Mouse (Mus musculus): ENCODE measurements at regions not wholly inside any gene's neighbourhood (a gene's known extent, or its start where the extent isn't known, plus 50 kb on each side); places are given as distances from the start of the nearest gene placed in this dataset.

GRCm38 (mm10) chr10:111753646-111754045, 218.8 kb upstream of the Krr1 start:
- TF ChIP-seq CHD2 (IDR thresholded peaks at IDR 0.05; ENCODE audit: low read length) (no peak), CTCF (conservative IDR thresholded peaks at IDR 0.05 in 1 of 2, IDR thresholded peaks at IDR 0.05 in 1 of 2; ENCODE audit: low read depth in 2 of 2, low read length in 2 of 2) (no peak), JUN (IDR thresholded peaks at IDR 0.05; ENCODE audit: insufficient read depth, low read depth, low read length) (no peak), MAFK (IDR thresholded peaks at IDR 0.05; ENCODE audit: insufficient replicate concordance, low read length) (no peak), ZKSCAN1 (IDR thresholded peaks at IDR 0.05; ENCODE audit: borderline replicate concordance, low read depth, low read length) (no peak), EP300 (IDR thresholded peaks at IDR 0.05; ENCODE audit: low read length) (no peak), MAX (IDR thresholded peaks at IDR 0.05; ENCODE audit: low read length) (no peak), KAT2A (IDR thresholded peaks at IDR 0.05; ENCODE audit: insufficient replicate concordance, low read length) (no peak), ZC3H11A (IDR thresholded peaks at IDR 0.05; ENCODE audit: low read depth, low read length) (no peak), IRF4 (IDR thresholded peaks at IDR 0.05; ENCODE audit: low read depth, low read length) (no peak), BHLHE40 (IDR thresholded peaks at IDR 0.05; ENCODE audit: low read depth, low read length) (no peak), ZNF384 (IDR thresholded peaks at IDR 0.05; ENCODE audit: low read depth, low read length) (no peak), CHD1 (IDR thresholded peaks at IDR 0.05; ENCODE audit: low read depth, low read length) (no peak), POLR2A (IDR thresholded peaks at IDR 0.05; ENCODE audit: low read depth, low read length) (no peak), RAD21 (IDR thresholded peaks at IDR 0.05; ENCODE audit: low read depth, low read length) (no peak), JUND (conservative IDR thresholded peaks at IDR 0.05; ENCODE audit: low read depth, low read length) (no peak), MXI1 (IDR thresholded peaks at IDR 0.05; ENCODE audit: low read depth, low read length) (no peak)
- no peaks in the 10 kb centered on the region for H3K27me3 ChIP-seq (replicated peaks)
- H3K4me1 ChIP-seq (ENCODE audit: control insufficient read depth in 1 of 2, insufficient read depth in 2 of 2), result peaks cover 2 to 4% of the 10 kb centered on the region in 2 experiments; a peak in 3 of 4 replicates
- dilution Hi-C loops (cut with MboI; ENCODE audit: extremely low pct_ligation_motif_present, extremely low pct_unique_long_range_greater_than_20kb, low sequenced_read_pairs) (no loop called here), in situ Hi-C loops (cut with MboI; ENCODE audit: low pct_ligation_motif_present, low pct_unique_long_range_greater_than_20kb, low sequenced_read_pairs) (no loop called here)
- no peaks in the 10 kb centered on the region for H3K36me3 ChIP-seq (replicated peaks in 1 of 2; ENCODE audit: control insufficient read depth in 1 of 2, insufficient read depth in 1 of 2, low read length in 1 of 2)
- no peak for DNase-seq (ENCODE audit: extremely low read depth)
- no peaks in the 10 kb centered on the region for H3K79me2 ChIP-seq (replicated peaks; ENCODE audit: control insufficient read depth, extremely low read depth, insufficient read depth, poor library complexity, severe bottlenecking)
- no peaks in the 10 kb centered on the region for H3K9me3 ChIP-seq (replicated peaks; ENCODE audit: low read length)
- no peak overlapping the region for H3K27ac ChIP-seq (ENCODE audit: insufficient read depth, low read depth)
- H3K9ac ChIP-seq (ENCODE audit: insufficient read depth, low read depth), result no peak overlapping the region
- H3K4me3 ChIP-seq (replicated peaks in 1 of 3; ENCODE audit: low read depth in 2 of 3, low read length in 2 of 3, poor library complexity in 1 of 3), result no peak overlapping the region
- H3K4me2 ChIP-seq (ENCODE audit: insufficient read depth, low read depth, poor library complexity, severe bottlenecking), result no peak overlapping the region

- in situ Hi-C loops (cut with MboI; ENCODE audit: low pct_ligation_motif_present, low pct_unique_long_range_greater_than_20kb, low sequenced_read_pairs), result no loop called here
- Histone ChIP-seq H3K27ac (ENCODE audit: insufficient read depth, low read depth) (no peak overlapping the region), H3K36me3 (replicated peaks in 1 of 2; ENCODE audit: control insufficient read depth in 1 of 2, insufficient read depth in 1 of 2, low read length in 1 of 2) (no peaks in the 10 kb centered on the region), H3K4me1 (ENCODE audit: control insufficient read depth in 1 of 2, insufficient read depth in 2 of 2) (peaks cover 0 to 2% of the 10 kb centered on the region in 2 experiments; a peak in 1 of 4 replicates), H3K9me3 (replicated peaks; ENCODE audit: low read length) (no peaks in the 10 kb centered on the region), H3K9ac (ENCODE audit: insufficient read depth, low read depth) (no peak overlapping the region), H3K27me3 (replicated peaks) (no peaks in the 10 kb centered on the region), H3K4me3 (replicated peaks in 1 of 3; ENCODE audit: low read depth in 2 of 3, low read length in 2 of 3, poor library complexity in 1 of 3) (no peak overlapping the region), H3K4me2 (ENCODE audit: insufficient read depth, low read depth, poor library complexity, severe bottlenecking) (no peak overlapping the region), H3K79me2 (replicated peaks; ENCODE audit: control insufficient read depth, extremely low read depth, insufficient read depth, poor library complexity, severe bottlenecking) (no peaks in the 10 kb centered on the region)
- dilution Hi-C loops (cut with MboI; ENCODE audit: extremely low pct_ligation_motif_present, extremely low pct_unique_long_range_greater_than_20kb, low sequenced_read_pairs), result no loop called here
- TF ChIP-seq POLR2AphosphoS2 (IDR thresholded peaks at IDR 0.05; ENCODE audit: low read depth, low read length), result no peak
- no peak for TF ChIP-seq JUN (IDR thresholded peaks at IDR 0.05; ENCODE audit: insufficient read depth, low read depth, low read length)
- TF ChIP-seq KAT2A (IDR thresholded peaks at IDR 0.05; ENCODE audit: insufficient replicate concordance, low read length), result no peak
- no peak for TF ChIP-seq ELF1 (IDR thresholded peaks at IDR 0.05; ENCODE audit: low read depth, low read length)
- no peak for DNase-seq (ENCODE audit: extremely low read depth)
These were observed 216.5 kb upstream of the Krr1 start for GRCm38 (mm10) chr10:111755964-111756363.
